Mouse (Mus musculus) lung, adult 2 months (tissue): ENCODE data around the gene Hsd17b11.

Experiments
- CTCF ChIP-seq: fragments of 200-500 bp; IDR thresholded peaks from 2 replicates; pipeline ENCODE4 v1.5.1; 2011; ENCODE audit warnings: mild to moderate bottlenecking, low read length, control low read depth; ENCODE audit not compliant: insufficient read depth
- POLR2A ChIP-seq: fragments of 200-500 bp; IDR thresholded peaks from 2 replicates; pipeline ENCODE4 v1.6.1; 2011; ENCODE audit warnings: low read depth, mild to moderate bottlenecking, control low read depth, low read length, borderline replicate concordance; ENCODE audit errors: extremely low read depth

DNA sequence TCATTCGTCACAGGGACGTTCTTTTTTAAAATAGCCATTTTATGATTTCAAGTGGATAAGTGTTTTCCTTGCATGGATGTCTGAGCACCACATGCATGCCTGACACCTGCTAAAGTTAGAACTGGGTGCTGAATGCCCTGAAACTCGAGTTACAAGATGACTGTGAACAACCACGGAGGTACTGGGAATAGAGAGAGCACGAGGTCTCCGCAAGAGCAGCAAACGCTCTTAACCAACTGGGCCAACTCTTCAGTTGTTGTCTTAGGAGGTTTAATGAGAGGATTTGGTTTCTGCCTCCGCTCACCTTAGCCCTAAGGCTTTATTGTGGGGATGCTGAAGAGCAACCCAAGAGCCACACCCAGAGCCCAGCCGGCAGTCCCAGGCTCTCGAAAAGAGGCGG, 3.0 kb upstream of the Hsd17b11 start:
- no peak for TF ChIP-seq CTCF
- TF ChIP-seq POLR2A = no peak
